Mouse (Mus musculus): ENCODE data around the gene Olfr345.

Gene Olfr345

GRCm38 (mm10) chr2:36639741-36640140 is at the start of gene Olfr345:
Gene Olfr345 (plus strand): TSS chr2:36640041.
- no peak for DNase-seq (ENCODE audit: low spot score in 2 of 2)

GRCm38 (mm10) chr2:36685488-36685887 is 45.6 kb downstream of the Olfr345 start, which contains the start of gene Olfr346:
Gene Olfr346 (plus strand): TSS chr2:36685788.
- no peak for DNase-seq (ENCODE audit: low spot score in 2 of 2)

Measured in urinary bladder, adult 18-20 months (tissue).